Mouse (Mus musculus) left cerebral cortex, postnatal 10 days (tissue): ENCODE measurements around the gene Wipi1. TPM values are rescaled to one million over a fixed set of nuclear protein-coding genes. Genes with fewer than 3 reads are reported as not detected.

Experiments
- DNase-seq, 2 experiments: peaks; one replicate each; pipeline ENCODE4 v3.0.0; 2021 to 2022; ENCODE audit warnings: low spot score in 2 of 2, mixed read lengths in 1 of 2; ENCODE audit errors: extremely low spot score in 1 of 2
- intact Hi-C: fragments of 180-260 bp; cut with DNase I; formaldehyde crosslinking; loops from one replicate; pipeline ENCODE4 v1.15.1; 2025
- total RNA-seq, 2 experiments: library from RNA; stranded (reverse); gene quantifications; 2 replicates each; pipeline ENCODE4 v1.2.3; 2021

Wipi1 gene
- total RNA-seq, 2 experiments from 2014 or later, result 17.2 to 17.5 TPM

- intact Hi-C loops, result loop anchor here (10.0 kb wide), 1 partner anchor 253 kb away; no protein-coding TSS in a partner anchor
- peak in 1 of 2 experiments; percentile 44 for DNase-seq
Measured at GRCm38 (mm10) chr11:109587638-109588374, 24.0 kb downstream of the Wipi1 start.

GRCm38 (mm10) chr11:109587019-109587418, 24.7 kb downstream of the Wipi1 start:
- DNase-seq, result no peak
- intact Hi-C loops, result loop anchor here (10.0 kb wide), 1 partner anchor 252 kb away; no protein-coding TSS in a partner anchor

DNA sequence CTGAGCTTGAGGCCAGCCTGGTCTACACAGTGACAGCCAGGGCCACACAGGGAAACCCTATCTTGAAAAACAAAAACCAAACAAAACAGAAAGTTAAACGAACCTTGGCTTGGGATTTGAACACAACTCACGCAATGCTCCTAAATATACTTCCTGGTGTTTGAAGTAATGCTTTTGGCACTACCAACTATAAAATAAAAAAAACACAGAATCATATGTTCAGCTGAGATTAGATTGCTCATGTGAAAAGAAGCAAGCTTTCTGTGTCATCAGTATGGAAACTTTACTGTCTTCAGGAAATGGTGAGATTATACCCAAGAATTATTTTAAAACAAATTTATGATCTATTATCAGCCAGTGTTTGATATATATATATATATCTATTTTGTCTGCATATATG, 25.3 kb downstream of the Wipi1 start:
- intact Hi-C loops, result loop anchor here (10.0 kb wide), 1 partner anchor 252 kb away; no protein-coding TSS in a partner anchor
- DNase-seq, result no peak

- DNase-seq, result peak; percentile 65 to 74
- intact Hi-C loops, result loop anchor here (10.0 kb wide), 1 partner anchor 250 kb away; no protein-coding TSS in a partner anchor
Measured at GRCm38 (mm10) chr11:109584843-109585713, 26.7 kb downstream of the Wipi1 start.

DNA sequence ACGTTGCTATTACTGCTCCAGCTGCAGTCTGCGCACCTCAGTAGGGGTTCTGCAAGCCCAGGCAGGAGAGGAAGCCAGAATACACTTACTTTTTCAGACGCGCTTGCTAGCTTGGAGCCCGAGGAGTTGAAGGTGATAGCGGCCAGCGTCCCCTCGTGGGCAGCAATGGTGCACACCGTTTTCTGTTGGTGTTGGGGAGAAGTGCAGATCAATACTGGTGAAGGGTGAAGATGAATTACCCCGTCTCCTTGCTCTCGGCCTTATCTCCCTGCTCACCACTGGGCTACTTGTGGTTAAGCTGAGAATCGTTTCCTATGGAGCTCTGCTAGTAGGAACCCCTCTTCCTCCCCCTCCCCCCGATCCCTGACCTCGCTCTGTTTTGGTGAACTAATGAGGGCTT, 27.8 kb downstream of the Wipi1 start:
- intact Hi-C loops, result loop anchor here (1.0 to 10.0 kb wide), 2 partner anchors 139 to 249 kb away; no protein-coding TSS in a partner anchor
- no peak for DNase-seq

DNA sequence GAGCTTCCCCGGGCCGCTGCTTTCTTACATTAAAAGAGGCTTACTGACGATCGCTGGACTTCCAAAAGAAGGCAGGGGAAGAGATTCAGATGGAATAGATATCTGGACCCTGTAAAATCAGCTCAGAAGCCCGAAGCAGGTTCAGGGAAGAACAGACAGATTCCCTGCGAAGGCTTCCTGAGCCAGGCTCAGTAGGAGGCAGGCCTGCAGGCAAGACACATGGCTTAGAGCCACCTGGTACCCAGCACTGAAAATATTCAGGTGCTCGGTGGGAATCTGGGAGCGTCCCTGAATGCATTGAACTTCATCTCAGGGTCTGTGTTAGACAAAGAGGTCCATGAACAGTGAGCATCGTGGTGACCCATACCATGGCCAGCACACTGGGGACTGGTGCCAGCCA, 31.8 kb downstream of the Wipi1 start:
- no peak for DNase-seq
- intact Hi-C loops, result loop anchor here (10.0 kb wide), 1 partner anchor 245 kb away; no protein-coding TSS in a partner anchor

DNA sequence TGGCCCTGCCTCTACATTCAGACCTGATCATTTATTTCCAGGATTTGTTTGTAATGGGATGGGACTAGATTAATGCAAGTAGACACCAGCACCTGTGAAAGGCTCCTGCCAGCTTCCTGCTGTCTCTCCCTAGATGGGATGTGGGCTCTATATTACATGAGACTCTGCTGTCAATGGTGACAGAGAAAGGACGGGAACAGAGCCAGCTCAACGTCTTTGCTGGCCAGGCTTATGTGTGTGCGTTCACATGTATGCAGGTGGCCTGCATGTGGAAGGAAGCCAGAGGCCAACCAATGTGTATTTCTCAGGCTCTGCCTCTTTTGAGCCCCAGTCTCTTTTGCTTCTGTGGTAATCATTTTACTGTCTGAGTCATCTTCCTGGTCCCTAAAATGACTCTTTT, 33.2 kb downstream of the Wipi1 start:
- no peak for DNase-seq
- intact Hi-C loops, result no loop called here

DNA sequence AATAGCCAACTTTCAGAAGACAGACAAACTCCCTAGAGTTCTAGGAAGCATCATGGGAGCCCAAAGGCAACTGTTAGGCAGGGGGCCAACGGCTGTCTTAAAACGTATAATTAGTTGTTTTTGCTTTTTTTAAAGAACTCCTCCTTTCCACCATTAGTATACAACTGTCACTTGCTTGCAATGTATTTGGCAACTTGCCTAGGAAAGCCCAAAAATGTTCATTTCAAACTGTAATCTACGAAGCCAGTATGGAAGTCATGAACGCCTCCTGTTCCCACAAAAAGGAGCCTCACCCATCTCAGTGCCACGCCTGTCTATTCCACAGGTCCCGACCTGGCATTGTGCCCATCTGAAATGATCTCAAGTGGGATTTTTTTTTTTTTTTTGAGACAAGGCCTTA, 35.9 kb downstream of the Wipi1 start:
- intact Hi-C loops, result no loop called here

DNA sequence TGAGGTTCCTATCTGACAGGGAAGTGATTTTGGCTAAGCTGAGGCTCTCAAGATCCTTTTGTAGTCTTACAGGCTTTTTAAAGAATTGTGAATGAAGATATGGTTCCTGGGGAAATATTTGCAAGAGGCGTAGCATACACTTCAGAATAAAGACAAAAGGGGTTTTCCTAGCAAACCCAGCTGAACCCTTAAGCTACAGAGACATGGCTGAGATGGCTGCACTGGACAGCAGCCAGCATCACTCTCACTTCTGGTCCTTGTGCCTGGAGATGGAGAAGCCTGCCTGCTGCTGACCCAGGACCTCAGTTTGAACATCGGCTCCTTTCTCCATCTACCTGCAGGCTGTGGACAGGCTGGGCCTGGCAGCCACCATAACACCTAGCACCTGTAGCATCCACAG, 37.2 kb downstream of the Wipi1 start:
- no peak for DNase-seq
- intact Hi-C loops, result no loop called here

More for the DNA sequence above, 35.9 kb downstream of the Wipi1 start:
- DNase-seq, result peak in 1 of 2 experiments; percentile 50

GRCm38 (mm10) chr11:109572051-109572450, 39.7 kb downstream of the Wipi1 start:
- intact Hi-C loops, result no loop called here
- DNase-seq, result no peak

GRCm38 (mm10) chr11:109569809-109570208, 42.0 kb downstream of the Wipi1 start:
- no peak for DNase-seq
- intact Hi-C loops, result no loop called here

GRCm38 (mm10) chr11:109569007-109569618, 42.7 kb downstream of the Wipi1 start:
- no peak for DNase-seq
- intact Hi-C loops, result no loop called here

DNA sequence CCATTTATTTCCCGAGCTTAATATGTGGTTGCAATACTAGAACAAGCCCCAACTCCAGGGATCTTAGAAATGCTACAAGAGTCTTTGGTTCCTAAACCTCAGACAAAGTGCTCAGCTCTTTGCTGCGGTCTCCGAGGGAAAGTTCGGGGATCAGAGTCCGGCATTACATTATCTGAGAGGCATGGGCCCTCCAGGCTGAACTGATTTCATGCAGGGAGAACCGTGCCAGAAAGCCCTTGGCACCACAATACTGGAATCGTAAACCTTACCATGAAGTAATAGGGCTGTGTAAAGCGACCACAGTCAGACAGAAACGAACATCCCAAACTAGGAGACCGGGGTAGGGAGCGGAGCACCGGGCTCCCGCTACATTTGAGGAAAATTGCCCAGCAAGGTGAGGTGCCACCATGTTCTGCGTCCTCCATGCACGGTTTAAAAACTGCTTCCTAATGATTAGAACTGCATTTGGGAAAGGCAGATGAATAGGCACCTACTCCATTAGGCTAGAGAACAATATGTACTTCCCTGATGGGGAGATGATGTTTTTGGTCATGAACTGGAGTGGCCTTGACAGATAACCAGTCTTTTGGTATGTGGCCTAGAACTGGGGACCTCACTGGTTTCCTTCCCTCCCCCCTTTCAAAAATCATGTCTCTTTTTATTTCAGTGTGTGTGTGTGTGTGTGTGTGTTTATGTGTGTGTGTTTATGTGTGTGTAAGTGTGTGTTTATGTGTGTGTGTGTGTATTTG, 47.1 kb downstream of the Wipi1 start:
- intact Hi-C loops, result no loop called here
- no peak for DNase-seq

DNA sequence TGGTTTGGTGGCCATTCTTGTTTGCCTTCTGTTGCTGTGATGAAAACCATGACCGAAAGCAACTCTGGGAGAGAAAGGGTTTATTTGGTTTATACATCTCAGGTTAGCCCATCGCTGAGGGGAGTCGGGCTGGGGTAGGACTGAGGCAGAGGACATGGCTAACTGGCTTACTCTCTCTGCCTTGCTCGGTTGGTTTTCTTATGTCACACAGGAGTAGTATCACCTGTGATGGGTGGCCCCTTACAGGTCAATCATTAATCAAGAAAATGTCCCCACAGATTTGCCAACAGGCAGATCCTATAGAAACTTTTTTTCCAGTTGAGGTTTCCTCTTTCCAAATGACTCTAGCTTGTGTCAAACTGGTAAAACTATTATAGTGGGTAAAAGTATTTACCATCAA, 48.1 kb downstream of the Wipi1 start:
- DNase-seq, result no peak
- intact Hi-C loops, result no loop called here

DNA sequence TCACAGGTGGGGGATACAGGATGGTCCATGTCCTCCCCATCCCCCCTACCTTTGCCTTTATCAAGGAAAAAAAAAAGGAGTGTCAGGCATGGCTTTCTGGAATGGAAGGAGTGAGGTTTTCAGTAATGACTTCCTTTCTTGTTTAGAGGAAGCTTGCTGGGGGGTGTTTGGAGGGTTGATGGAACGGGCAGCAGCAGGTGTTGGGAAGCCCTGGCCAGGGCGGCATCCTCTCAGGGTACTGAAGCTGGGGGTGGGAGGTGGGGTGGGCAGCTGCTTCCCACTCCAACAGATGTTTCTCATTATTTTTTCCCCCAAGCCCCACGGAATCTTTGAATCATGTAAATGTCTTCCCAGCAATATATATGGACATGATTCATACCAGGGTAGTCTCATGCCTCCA, 50.3 kb downstream of the Wipi1 start:
- no peak for DNase-seq
- intact Hi-C loops, result no loop called here

GRCm38 (mm10) chr11:109560793-109561257, 50.9 kb downstream of the Wipi1 start:
- peak in 1 of 2 experiments; percentile 76 for DNase-seq
- intact Hi-C loops, result no loop called here

GRCm38 (mm10) chr11:109559241-109559640, 52.5 kb downstream of the Wipi1 start:
- no peak for DNase-seq
- intact Hi-C loops, result no loop called here

DNA sequence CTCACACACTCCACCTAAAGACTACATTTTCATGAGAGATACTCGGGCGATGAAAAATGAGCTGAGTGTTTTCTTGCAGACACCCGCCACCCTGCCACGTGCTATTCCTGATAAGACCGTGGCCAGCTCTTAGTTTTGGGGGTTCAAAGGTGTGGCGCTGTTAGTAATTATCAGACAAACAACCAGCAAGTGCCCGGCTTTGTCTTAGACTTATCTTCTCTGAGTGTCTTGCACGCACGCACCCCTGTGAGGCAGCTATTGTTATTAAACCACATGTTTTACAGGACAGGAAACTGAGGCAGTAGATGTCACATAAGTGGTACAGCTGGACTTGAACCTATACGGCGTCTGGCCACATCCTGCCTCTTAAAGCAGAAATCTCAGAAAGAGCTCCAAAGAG, 54.3 kb downstream of the Wipi1 start:
- intact Hi-C loops, result no loop called here
- no peak for DNase-seq
